Mouse (Mus musculus) lung, adult 2 months (tissue): ENCODE results near the gene Ccdc157.

ENCODE experiments used
- CTCF ChIP-seq: fragments of 200-500 bp; IDR thresholded peaks from 2 replicates; pipeline ENCODE4 v1.5.1; 2011; ENCODE audit warnings: mild to moderate bottlenecking, low read length, control low read depth; ENCODE audit not compliant: insufficient read depth
- POLR2A ChIP-seq: fragments of 200-500 bp; IDR thresholded peaks from 2 replicates; pipeline ENCODE4 v1.6.1; 2011; ENCODE audit warnings: low read depth, mild to moderate bottlenecking, control low read depth, low read length, borderline replicate concordance; ENCODE audit errors: extremely low read depth

DNA sequence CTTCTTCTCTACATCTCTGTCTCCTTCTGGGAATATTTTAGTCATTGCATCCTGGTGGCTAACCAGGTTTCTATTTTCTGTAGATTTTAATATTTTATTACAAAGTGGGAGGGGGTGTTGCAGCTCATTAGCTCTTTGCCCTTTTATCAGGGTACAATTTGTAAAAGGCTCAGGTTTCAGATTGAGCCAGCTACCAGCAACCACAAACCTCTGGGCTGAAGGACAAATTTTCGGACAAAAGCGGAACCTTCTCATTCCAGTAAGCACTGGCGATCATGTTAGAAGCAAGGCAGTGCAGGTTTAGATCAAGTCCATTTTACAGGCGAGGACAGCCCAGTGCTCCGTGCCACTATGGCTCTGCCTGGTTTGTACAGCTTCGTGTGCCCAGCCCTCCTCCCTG, 25.7 kb downstream of the Ccdc157 start:
- no peak for TF ChIP-seq POLR2A
- no peak for TF ChIP-seq CTCF
